Mouse (Mus musculus): ENCODE measurements around the gene Gm3880.
"Not testable (repeated sequence)": the region's sequence is repeated elsewhere in the genome, so short reads cannot be mapped to it uniquely, and the experiment has no call there.

Gene Gm3880

GRCm38 (mm10) chrX:102686872-102687271, at the start of gene Gm3880:
Gm3880 (minus strand) TSS chrX:102686972.
- not testable (repeated sequence) for DNase-seq

- peak; percentile 75 for DNase-seq
Observed at GRCm38 (mm10) chrX:102724226-102724625, 37.5 kb upstream of the Gm3880 start.

- not testable (repeated sequence) for DNase-seq
Observed at GRCm38 (mm10) chrX:102707535-102707934, 20.8 kb upstream of the Gm3880 start, which contains the start of the genes Gm9112 and Dmrtc1b. Gm9112 (minus strand) TSS chrX:102707635. Dmrtc1b (plus strand) TSS chrX:102707865.

DNA sequence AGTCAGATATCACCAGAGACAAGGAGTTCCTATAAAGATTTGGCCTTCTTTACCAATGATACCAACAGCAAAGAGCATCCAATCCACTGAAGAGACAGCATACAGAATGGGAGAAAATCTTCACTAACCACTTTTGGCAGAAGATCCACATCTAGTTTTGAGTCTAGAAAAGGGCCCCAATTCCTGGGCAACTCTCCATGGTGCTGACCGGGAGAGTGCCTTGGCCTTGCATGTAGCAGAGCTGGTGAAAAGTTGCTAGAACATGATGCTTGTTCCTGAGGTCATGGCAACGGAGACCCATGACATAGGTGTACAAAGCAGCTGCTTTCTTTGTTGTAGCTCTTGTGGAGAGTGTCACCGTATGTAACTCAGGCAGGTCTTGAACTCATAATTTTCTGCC, 13.9 kb upstream of the Gm3880 start:
- not testable (repeated sequence) for DNase-seq

GRCm38 (mm10) chrX:102689252-102689651, 2.5 kb upstream of the Gm3880 start:
- DNase-seq = not testable (repeated sequence)

DNA sequence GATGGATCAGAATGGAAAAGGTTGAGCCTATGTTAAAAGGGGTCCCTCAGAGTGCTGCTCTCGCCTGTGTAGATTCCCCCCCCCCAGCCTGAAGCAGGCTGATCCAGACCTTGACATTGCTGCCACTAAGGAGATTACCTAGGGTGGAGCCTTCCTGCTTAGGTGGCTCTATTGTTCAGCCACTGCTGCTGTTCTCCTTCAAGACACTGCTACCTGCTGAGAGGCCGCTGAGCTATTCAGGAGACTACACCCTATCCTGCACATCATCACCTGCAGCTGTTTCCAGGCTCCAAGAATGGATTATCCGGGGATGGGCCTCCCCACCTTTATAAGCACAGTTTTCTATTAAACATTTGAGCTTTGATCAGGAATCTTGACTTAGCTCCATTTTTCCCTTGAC, 2.1 kb downstream of the Gm3880 start:
- DNase-seq = not testable (repeated sequence)

GRCm38 (mm10) chrX:102666641-102667040, 20.1 kb downstream of the Gm3880 start:
- no peak for DNase-seq

DNA sequence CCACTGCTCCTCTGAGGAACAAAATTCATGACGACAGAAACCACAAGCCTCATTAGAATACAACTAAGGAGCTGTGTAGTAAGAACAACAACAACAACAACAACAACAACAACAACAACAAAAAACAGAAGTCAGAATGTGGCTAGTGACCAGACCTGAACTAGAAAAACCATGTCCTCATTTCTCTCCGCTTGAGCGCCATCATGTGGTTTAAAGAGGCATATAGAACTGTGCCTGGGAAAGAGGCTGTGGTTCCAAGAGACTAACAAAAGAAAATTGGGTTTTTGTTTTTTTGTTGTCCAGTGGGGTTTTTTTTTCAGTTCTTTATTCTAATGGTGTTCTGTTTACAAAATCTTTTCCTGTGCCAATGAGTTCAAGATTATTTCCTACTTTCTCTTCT, 26.1 kb downstream of the Gm3880 start:
- DNase-seq = no peak

DNA sequence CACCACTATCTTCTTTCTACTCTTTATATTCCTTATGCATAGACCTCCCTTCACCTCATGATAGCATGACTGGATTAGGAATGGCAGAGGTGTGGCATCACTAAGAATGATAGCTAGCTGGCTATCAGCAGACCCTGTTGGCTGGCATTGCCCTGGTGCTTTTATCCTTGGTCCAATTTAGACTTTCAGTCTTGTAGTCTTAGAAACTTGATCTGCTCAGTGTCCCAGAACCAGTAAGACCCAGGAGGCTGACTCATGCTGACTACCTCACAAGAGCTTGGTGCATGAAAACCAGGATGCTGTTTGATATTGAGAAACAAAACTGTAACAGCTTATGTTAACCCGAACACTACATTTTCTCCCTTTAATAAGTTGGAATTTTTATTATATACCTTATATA, 41.1 kb downstream of the Gm3880 start:
- DNase-seq = no peak

GRCm38 (mm10) chrX:102645146-102645545, 41.6 kb downstream of the Gm3880 start:
- DNase-seq = peak; percentile 85

GRCm38 (mm10) chrX:102644573-102644951, 42.2 kb downstream of the Gm3880 start:
- peak; percentile 96 for DNase-seq

DNA sequence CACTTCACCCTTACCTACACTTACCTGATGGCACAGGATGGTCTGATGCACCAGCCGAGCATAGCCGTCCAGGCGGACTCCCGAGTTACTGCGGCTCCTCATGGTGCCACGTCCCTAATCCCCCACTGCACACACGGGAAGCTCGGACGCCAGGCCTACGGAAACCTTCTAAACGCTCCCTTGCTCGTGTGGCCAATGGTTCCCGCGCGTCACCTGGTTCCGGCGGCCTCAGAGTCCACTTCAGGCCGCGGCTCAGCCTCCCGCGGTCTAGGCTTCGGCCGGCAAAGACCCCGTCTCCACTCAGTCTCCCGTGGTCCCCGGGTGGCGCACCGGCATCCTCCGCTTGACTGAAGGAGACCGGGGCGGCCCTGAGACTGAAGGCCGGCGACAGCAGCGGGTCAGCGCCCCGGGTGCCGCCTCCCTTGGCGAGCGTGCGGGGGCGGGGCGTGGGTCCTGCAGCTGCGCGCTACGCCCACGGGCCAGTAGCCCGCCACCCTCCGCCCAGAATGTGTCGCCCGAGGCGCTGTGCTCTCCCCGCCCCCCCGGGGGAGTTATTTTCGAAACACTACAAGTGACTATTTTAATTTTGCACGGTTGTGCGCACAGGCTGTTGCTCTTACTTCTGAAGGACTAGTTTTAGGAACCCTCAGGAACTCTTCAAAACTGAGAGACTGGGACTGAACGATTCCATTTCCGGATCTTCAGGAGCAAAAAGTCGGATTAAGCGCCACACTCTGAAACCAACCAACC, 42.8 kb downstream of the Gm3880 start, which contains the start of gene Phka1:
Gene Phka1 (minus strand): TSS at position 424 of the 750 bp plus-strand sequence.
- DNase-seq = peak; percentile 99

Data from heart, adult 11 months (tissue).